Mouse (Mus musculus) erythroblast, embryonic 14.5 days (primary cell): ENCODE data around the gene Hoxc5.

ENCODE experiments used
- GATA1 ChIP-seq: IDR thresholded peaks from 2 replicates; pipeline ENCODE4 v1.6.1; 2012; ENCODE audit warnings: low read length, inconsistent platforms, mixed read lengths
- TAL1 ChIP-seq: IDR thresholded peaks from 3 replicates; pipeline ENCODE4 v1.6.1; 2012; ENCODE audit warnings: low read length, inconsistent platforms, mixed read lengths

GRCm38 (mm10) chr15:103000501-103000901 is 33.3 kb downstream of the Hoxc5 start:
- TF ChIP-seq GATA1 (no peak), TAL1 (no peak)
